Mouse (Mus musculus): ENCODE results near the gene Zswim1. TPM values are rescaled to one million over a fixed set of nuclear protein-coding genes. Genes with fewer than 3 reads are reported as not detected.

Gene Zswim1
- 11.9 TPM for total RNA-seq (2023)

DNA sequence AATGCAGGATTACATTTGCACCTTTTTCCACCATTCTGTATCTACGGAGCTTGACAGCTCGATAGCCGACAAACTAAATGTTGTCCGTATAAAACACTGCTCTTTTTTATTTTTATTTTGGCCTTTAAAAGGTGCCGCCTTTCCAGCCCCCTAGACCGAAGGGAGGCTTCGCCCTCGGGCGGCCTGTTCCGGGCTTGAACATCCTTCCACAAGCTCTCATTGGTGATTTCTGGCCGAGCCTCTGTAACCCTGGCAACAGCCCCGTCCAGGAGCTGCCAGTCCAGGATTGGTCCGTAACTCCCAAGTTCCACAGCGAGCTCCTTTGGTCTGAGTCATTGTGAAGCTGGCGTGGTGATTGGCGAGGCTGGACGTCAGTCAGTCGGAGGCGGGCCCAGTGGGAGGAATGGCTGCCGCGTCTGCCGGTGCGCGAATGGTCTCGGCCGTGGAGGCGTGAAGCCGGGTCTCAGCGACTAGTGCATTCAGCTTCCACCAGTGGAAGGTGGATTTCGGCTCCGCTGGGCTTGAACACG, at the start of gene Zswim1:
Gene Zswim1 (plus strand): TSS at position 51 of the 530 bp plus-strand sequence.

DNA sequence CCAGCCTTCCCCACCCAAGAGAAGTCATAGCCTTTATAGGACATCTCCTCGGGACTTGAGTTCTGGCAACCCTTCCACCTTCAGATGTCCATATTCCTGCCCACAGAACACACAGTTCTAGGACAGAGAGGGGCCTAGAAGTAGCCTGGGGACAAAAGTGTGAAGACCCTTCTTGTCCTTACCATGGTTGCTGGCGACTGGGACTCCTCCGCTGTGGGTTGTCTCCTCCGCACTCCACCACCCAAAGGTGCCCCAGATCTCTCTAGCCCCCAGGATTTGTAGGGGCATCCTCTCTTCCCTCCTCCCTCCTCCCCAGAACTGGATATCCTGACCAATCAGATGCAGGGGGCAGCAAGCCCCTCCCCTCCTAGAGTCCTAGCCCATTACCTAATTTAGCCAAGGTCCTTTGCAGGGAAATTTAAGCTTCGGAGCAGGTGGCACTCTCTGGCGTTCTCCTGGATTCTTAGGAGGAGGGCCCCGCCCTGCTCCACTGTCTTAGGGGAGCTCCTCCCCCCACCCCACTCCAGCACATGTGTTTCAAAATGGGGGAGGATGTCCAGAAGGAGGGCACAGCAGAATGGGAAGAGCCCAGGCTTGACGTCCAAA, 42.9 kb upstream of the Zswim1 start, which contains the start of gene Tnnc2:
Gene Tnnc2 (minus strand): TSS at position 487 of the 606 bp plus-strand sequence.

DNA sequence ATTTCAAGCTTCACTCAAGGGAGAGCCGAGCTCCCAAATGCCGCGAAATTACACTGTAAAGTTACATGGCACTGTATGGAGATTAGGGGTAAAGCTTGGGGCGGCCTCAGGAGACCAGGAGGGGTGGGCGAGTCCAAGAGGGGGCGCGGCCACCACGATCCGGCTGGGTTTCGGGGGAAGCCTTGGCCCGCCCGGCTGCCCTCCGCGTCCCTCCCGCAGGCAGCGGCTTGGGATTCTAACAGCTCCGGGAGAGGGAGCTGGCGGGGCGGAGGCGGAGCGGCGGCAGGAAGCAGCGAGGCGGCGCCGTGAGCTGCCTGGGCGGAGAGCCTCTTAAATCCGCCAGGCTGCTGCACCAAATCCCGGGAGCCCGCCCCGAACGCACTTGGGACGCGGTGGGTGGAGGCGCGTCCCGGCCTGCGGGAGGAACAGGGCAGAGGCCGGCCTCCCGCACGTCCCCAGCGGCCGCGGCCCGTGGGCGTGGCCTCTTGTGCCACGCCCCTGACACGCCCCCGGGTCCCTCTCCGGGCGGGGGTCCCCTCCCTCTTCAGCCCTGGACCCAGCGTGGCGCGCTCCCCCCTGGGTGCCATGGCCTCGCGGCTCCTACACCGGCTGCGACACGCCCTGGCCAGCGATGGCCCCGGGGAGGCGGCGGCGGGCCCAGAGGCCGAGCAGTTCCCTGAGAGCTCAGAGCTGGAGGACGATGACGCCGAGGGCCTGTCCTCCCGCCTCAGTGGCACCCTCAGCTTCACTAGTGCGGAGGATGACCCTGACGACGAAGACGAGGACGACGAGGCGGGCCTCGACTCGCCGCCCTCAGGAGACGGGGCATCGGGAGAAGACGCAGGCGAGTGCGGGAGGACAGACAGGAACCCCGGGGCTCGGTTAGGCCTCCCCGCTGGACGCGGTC, 36.8 kb upstream of the Zswim1 start, which contains the start of gene Snx21:
Gene Snx21 (plus strand): TSS at position 343 of the 907 bp plus-strand sequence.

GRCm38 (mm10) chr2:164804533-164805331, 17.8 kb upstream of the Zswim1 start, which contains the start of the genes Acot8 and Zswim3:
Acot8 (minus strand) TSS chr2:164804882.
Zswim3 (plus strand) TSS chr2:164805098.

GRCm38 (mm10) chr2:164828437-164828836, 6.0 kb downstream of the Zswim1 start, which contains the start of gene Spata25:
Spata25 (minus strand) TSS chr2:164828537.

DNA sequence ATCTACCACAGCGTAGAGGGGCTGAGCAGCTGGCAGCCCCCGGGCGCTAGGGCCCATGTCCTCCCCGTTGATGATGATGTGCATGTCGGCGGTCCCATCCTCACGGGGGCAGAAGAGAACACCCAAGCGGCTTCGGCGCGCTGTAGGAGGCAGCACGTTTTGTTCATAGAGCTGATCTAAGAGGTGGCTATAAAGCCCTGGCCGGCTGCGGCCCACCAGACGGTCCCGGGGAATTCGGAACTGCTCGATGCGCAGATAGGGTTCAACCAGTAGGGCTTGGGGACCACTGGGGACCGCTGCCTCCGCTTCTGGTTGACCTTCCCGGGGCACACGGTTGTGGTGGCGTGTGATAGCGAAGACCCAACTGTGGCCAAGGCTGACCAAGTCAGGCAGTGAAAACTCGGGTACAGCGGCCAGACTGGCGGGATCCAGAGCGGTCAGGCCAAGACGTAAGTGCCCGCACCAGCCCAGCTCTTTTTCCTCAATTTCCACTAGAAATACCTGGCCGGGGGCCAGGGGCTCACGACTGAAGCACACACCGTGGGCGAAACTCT, 10.3 kb downstream of the Zswim1 start, which contains the start of gene Ctsa:
Gene Ctsa (plus strand): TSS at position 126 of the 554 bp plus-strand sequence.

GRCm38 (mm10) chr2:164833314-164833959, 11.0 kb downstream of the Zswim1 start, which contains the start of gene Neurl2:
Neurl2 (minus strand) TSS chr2:164833456.

GRCm38 (mm10) chr2:164857101-164857821, 34.8 kb downstream of the Zswim1 start, which contains the start of gene Pltp:
Pltp (minus strand) TSS chr2:164857711.

Other genes with a start within 250 kb of the Zswim1 start
- not detected for gene Spint3, start 249.2 kb upstream of the Zswim1 start, total RNA-seq (2023)
- gene Wfdc6a, start 237.2 kb upstream of the Zswim1 start, total RNA-seq (2023), result not detected
- gene Eppin, start 229.1 kb upstream of the Zswim1 start, total RNA-seq (2023), result not detected
- gene Wfdc6b, start 209.2 kb upstream of the Zswim1 start, total RNA-seq (2023), result not detected
- not detected for gene Wfdc8, start 209.1 kb upstream of the Zswim1 start, total RNA-seq (2023)
- not detected for gene Wfdc16, start 183.9 kb upstream of the Zswim1 start, total RNA-seq (2023)
- gene Wfdc10, start 166.6 kb upstream of the Zswim1 start, total RNA-seq (2023), result not detected
- gene Wfdc9, start 166.1 kb upstream of the Zswim1 start, total RNA-seq (2023), result not detected
- gene Wfdc11, start 148.6 kb upstream of the Zswim1 start, total RNA-seq (2023), result not detected
- not detected for gene Wfdc13, start 137.6 kb upstream of the Zswim1 start, total RNA-seq (2023)
- not detected for gene Spint4, start 124.2 kb upstream of the Zswim1 start, total RNA-seq (2023)
- not detected for gene Spint5, start 107.4 kb upstream of the Zswim1 start, total RNA-seq (2023)
- 0.35 TPM for gene Wfdc3, start 76.8 kb upstream of the Zswim1 start, total RNA-seq (2023)
- gene Dnttip1, start 76.7 kb upstream of the Zswim1 start, total RNA-seq (2023), result 46.4 TPM
- gene Ube2c, start 52.8 kb upstream of the Zswim1 start, total RNA-seq (2023), result 1.9 TPM
- not detected for gene Tnnc2, start 42.7 kb upstream of the Zswim1 start, total RNA-seq (2023)
- gene Snx21, start 36.9 kb upstream of the Zswim1 start, total RNA-seq (2023), result 0.65 TPM
- gene Acot8, start 17.8 kb upstream of the Zswim1 start, total RNA-seq (2023), result 39.4 TPM
- gene Zswim3, start 17.6 kb upstream of the Zswim1 start, total RNA-seq (2023), result 3.0 TPM
- gene Spata25, start 5.9 kb downstream of the Zswim1 start, total RNA-seq (2023), result not detected
- 91.4 TPM for gene Ctsa, start 10.2 kb downstream of the Zswim1 start, total RNA-seq (2023)
- gene Neurl2, start 10.8 kb downstream of the Zswim1 start, total RNA-seq (2023), result 0.59 TPM
- gene Pltp, start 35.0 kb downstream of the Zswim1 start, total RNA-seq (2023), result 0.86 TPM
- 115 TPM for gene Pcif1, start 56.6 kb downstream of the Zswim1 start, total RNA-seq (2023)
- 56.1 TPM for gene Zfp335, start 89.1 kb downstream of the Zswim1 start, total RNA-seq (2023)
- 2.5 TPM for gene Mmp9, start 118.1 kb downstream of the Zswim1 start, total RNA-seq (2023)
- gene Slc12a5, start 138.1 kb downstream of the Zswim1 start, total RNA-seq (2023), result 0.15 TPM
- 42.5 TPM for gene Ncoa5, start 212.2 kb downstream of the Zswim1 start, total RNA-seq (2023)
- gene Cd40, start 232.9 kb downstream of the Zswim1 start, total RNA-seq (2023), result 7.1 TPM

Data from CD4-positive naive resting alpha-beta T cell, adult 57 days (primary cell).